Mouse (Mus musculus) layer of hippocampus, adult 2 months (tissue): ENCODE measurements around the gene 1700017B05Rik. TPM values are rescaled to one million over a fixed set of nuclear protein-coding genes. Genes with fewer than 3 reads are reported as not detected.
"Not testable (repeated sequence)": the region's sequence is repeated elsewhere in the genome, so short reads cannot be mapped to it uniquely, and the experiment has no call there.

Experiments used
- DNase-seq, 2 experiments: peaks; one replicate each; pipeline ENCODE4 v3.0.0; 2022; ENCODE audit warnings: low spot score in 2 of 2
- H3K27ac ChIP-seq: fragments of 200-600 bp; 2 replicates; pipeline ENCODE4 v1.8.1; 2022
- H3K4me3 ChIP-seq: fragments of 200-600 bp; 2 replicates; pipeline ENCODE4 v1.8.1; 2022; ENCODE audit warnings: mild to moderate bottlenecking
- CTCF ChIP-seq: fragments of 200-600 bp; conservative IDR thresholded peaks from 2 replicates; pipeline ENCODE4 v1.8.1; 2022; ENCODE audit warnings: antibody characterized with exemption, mild to moderate bottlenecking, moderate library complexity
- long read RNA-seq, 2 experiments: library from polyadenylated mRNA; stranded (forward); transcript quantifications; one replicate each; pipeline ENCODE4 v2.0.0; 2021; ENCODE audit warnings: borderline mapping rate in 2 of 2
- total RNA-seq, 2 experiments: library from RNA; stranded (reverse); gene quantifications; 2 replicates each; pipeline ENCODE4 v1.2.3; 2021

1700017B05Rik gene
- total RNA-seq = 10 to 100 TPM; 29.4 to 32.4 TPM
- long read RNA-seq, experiment 1, full-length matches to known transcripts = 9 of 16 reads
- long read RNA-seq, experiment 1, partial matches to known transcripts = 7 of 16 reads
- long read RNA-seq, experiment 1, other reads (novel, unspliced or antisense) = 0 of 16 reads
- long read RNA-seq, experiment 2, full-length matches to known transcripts = 13 of 19 reads
- long read RNA-seq, experiment 2, partial matches to known transcripts = 5 of 19 reads
- long read RNA-seq, experiment 2, other reads (novel, unspliced or antisense) = 1 of 19 reads

GRCm38 (mm10) chr9:57261913-57262794 is at the start of gene 1700017B05Rik:
TSS of gene 1700017B05Rik (minus strand) at chr9:57262612.
- H3K27ac ChIP-seq = peak within 1 kb of the TSS; percentile 87
- peak within 1 kb of the TSS; percentile 89 for H3K4me3 ChIP-seq
- DNase-seq = peak; percentile 35 to 62
- peak; percentile 77 for TF ChIP-seq CTCF

- H3K27ac ChIP-seq = no peak overlapping the region
- no peak for DNase-seq
- H3K4me3 ChIP-seq = no peak overlapping the region
- TF ChIP-seq CTCF = no peak
These were observed 48.5 kb upstream of the 1700017B05Rik start for GRCm38 (mm10) chr9:57310895-57311294.

GRCm38 (mm10) chr9:57309353-57309752 is 46.9 kb upstream of the 1700017B05Rik start:
- no peak for TF ChIP-seq CTCF
- no peak overlapping the region for H3K27ac ChIP-seq
- DNase-seq = no peak
- H3K4me3 ChIP-seq = no peak overlapping the region

GRCm38 (mm10) chr9:57307456-57307855 is 45.0 kb upstream of the 1700017B05Rik start:
- DNase-seq = no peak
- no peak overlapping the region for H3K27ac ChIP-seq
- no peak for TF ChIP-seq CTCF
- H3K4me3 ChIP-seq = no peak overlapping the region

DNA sequence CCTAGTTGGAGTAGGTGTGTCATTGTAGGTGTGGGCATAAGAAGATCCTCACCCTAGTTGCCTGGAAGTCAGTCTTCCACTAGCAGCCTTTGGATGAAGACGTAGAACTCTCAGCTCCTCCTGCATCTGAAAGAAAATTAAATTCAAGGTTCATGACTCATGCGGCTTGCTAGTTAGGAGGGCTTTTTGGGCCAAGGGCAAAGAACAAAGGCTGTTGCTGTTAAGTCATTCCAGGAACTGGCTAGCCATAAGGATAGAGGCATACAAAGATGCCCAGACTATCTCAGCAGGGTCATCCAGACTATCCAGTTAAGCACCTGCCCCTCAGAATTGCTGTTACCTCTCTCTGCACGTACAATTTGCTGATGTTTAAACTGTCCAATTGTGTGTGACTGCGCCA is 42.3 kb upstream of the 1700017B05Rik start:
- not testable (repeated sequence) for H3K27ac ChIP-seq, H3K4me3 ChIP-seq, DNase-seq

DNA sequence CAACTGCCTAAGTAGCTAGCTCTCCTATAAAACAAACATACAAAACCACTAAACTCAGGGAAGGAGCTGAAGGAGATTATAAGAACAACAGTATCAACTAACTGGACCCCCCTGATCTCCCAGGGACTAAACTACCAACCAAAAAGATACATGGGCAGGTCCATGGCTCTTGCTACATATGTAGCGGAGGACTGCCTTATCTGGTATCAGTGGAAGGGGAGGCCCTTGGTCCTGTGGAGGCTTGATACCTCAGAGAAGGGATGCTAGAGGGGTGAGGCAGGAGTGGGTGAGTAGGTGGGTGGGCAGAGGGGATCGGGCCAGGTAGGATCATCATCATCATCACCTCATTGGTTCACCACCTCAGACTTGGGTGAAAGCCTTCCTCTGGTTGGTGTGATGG is 41.8 kb upstream of the 1700017B05Rik start:
- Histone ChIP-seq H3K27ac (no peak overlapping the region), H3K4me3 (no peak overlapping the region)
- TF ChIP-seq CTCF = no peak
- no peak for DNase-seq

DNA sequence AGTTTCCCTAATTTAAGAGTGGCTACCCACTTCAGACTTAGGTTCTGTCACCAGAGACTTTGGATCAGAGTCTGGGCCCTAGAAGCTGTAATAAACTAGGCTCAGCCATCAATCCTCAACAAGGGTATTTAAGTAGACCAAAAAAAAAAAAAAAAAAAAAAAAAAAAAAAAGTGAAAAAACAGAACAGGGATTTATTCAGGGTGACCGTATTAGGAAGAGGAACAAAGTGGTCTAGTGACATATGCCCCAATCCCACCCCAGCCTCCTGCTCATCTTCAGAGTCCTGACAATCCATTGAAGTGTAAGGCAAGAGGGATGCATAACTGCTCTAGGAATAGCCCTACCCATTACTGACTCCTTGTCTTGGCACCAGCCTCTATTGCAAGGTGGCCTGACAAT is 40.9 kb upstream of the 1700017B05Rik start:
- no peak overlapping the region for H3K4me3 ChIP-seq

GRCm38 (mm10) chr9:57300825-57301224 is 38.4 kb upstream of the 1700017B05Rik start:
- no peak for TF ChIP-seq CTCF
- no peak for DNase-seq
- no peak overlapping the region for H3K4me3 ChIP-seq
- H3K27ac ChIP-seq = no peak overlapping the region

More for the DNA sequence above, 40.9 kb upstream of the 1700017B05Rik start:
- DNase-seq = no peak
- no peak overlapping the region for H3K27ac ChIP-seq
- TF ChIP-seq CTCF = no peak

DNA sequence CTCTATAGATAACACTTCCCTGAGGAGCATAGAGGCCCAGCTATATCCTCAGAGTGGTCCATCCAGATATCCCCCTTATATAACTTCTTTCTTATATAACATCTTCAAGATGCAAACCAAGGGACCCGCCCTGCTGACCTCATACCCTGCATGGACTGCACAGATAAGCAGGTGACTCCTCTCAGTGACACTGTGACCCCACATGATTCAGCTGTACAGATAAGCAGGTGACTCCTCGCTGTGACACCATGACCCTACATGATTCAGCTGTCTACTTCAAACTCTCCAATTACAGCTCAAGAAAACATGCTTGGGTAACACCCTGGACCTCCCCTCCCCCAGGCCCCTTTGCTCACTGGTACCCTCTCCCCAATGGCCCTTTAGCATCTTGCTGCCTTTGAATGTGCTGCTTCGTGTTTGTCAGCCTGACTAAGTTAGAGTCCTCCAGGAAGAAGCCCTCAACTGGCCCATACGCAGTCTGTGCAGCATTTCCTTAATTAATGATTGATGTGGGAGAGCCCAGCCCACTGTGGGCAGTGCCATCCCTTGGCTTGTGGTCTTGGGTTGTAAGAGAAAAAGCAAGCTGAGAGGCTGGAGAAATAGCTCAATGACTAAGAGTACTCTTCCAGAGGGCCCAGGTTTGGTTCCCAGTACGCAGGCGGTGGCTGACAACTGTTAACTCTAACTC is 37.5 kb upstream of the 1700017B05Rik start:
- Histone ChIP-seq H3K27ac (no peak overlapping the region), H3K4me3 (no peak overlapping the region)
- no peak for DNase-seq
- no peak for TF ChIP-seq CTCF

- Histone ChIP-seq H3K27ac (no peak overlapping the region), H3K4me3 (no peak overlapping the region)
- DNase-seq = no peak
- no peak for TF ChIP-seq CTCF
These were observed 35.5 kb upstream of the 1700017B05Rik start for GRCm38 (mm10) chr9:57297938-57298337.

DNA sequence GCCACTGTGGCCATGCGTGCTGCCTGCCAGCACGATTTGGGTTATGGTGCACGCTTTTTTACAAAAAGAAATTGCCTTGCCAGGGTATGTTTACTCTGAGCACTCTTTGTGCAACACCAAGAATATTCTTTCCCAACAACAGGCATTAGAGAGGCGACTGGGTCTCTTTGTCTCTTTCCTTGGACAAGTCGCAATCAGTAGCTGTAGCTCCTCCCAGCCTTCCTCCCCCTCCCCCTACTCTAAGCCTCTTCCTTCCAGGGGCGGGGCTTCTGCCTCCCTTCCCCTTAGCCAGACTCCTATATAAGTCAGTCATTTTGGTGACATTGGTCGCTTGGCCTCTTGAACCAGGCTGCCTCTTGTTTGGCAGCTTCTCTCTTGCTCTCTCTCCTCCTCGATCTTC is 33.9 kb upstream of the 1700017B05Rik start:
- TF ChIP-seq CTCF = no peak
- Histone ChIP-seq H3K27ac (no peak overlapping the region), H3K4me3 (no peak overlapping the region)
- no peak for DNase-seq

GRCm38 (mm10) chr9:57295666-57296065 is 33.3 kb upstream of the 1700017B05Rik start:
- no peak overlapping the region for H3K4me3 ChIP-seq
- H3K27ac ChIP-seq = no peak overlapping the region
- DNase-seq = no peak
- no peak for TF ChIP-seq CTCF

DNA sequence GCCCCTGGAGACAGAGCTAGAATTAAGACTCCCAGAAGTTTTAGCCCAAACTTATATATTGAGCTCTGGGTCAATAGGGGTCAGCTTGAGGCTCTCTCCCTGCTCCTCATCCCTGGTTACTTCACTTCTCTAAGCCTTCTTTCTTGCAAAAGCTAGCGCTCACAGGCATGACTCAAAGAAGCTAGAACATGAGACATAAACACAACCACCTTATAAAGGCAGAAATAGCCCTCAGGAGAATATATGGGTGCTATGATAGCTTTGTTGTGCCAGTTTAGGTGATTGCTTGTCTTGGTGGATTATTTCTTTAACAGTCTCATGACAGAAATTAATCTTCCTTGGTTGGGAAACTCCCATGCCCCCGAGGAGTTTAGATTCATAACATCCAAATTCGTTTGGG is 32.5 kb upstream of the 1700017B05Rik start:
- Histone ChIP-seq H3K27ac (no peak overlapping the region), H3K4me3 (no peak overlapping the region)
- no peak for TF ChIP-seq CTCF
- no peak for DNase-seq
